Mouse (Mus musculus): ENCODE measurements around the gene Nf1. TPM values are rescaled to one million over a fixed set of nuclear protein-coding genes. Genes with fewer than 3 reads are reported as not detected.
"Not testable (repeated sequence)": the region's sequence is repeated elsewhere in the genome, so short reads cannot be mapped to it uniquely, and the experiment has no call there.

Nf1 gene
- polyA plus RNA-seq, 1 experiment from 2014 or later: 10.4 TPM

DNA sequence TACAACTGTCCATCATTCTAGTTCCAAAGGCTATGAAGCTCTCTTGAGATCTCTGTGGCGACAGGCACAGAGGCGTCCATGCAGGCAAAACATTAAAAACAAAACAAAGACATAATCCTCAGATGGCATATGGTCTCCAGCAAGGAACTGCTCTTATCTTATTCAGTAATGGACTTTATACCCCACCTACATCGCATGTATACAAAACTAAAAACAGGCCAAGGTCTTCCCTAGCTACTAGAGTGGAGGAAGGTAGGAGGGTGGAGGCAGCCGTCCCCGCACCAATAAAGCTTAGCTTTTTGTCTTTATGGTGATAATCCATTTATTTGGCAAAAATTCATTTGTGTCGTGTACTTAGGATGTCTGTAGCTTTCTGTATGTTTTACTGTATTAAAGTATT is 36.4 kb upstream of the Nf1 start:
- no peak for DNase-seq (ENCODE audit: low spot score, missing footprints)
- WGBS: 86% methylated on average over 6 of the region's 6 CpGs
- H3K27me3 ChIP-seq (ENCODE audit: control insufficient read depth, insufficient read depth, low read length): no peaks in the 10 kb centered on the region

DNA sequence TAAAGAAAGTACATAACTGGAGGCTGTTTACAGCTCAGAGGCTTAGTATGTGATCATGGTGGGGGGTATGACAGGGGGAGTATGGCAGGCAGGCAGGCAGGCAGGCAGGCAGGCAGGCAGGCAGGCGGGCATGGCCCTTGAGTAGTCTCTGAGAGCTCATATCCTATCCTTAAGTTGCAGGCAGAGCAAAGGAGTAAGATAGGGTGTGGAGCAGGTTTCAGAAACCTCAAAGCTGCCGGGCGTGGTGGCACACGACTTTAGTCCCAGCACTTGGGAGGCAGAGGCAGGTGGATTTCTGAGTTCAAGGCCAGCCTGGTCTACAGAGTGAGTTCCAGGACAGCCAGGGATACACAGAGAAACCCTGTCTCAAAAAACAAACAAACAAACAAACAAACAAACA is 35.2 kb upstream of the Nf1 start:
- H3K4me2 ChIP-seq; H3K9ac ChIP-seq (ENCODE audit: low read length); H3K9me3 ChIP-seq (ENCODE audit: control insufficient read depth, low read length); DNase-seq (ENCODE audit: low spot score, missing footprints); H3K4me3 ChIP-seq (ENCODE audit: low read depth, low read length); ATAC-seq (ENCODE audit: low FRiP score); H3K27me3 ChIP-seq (ENCODE audit: control insufficient read depth, insufficient read depth, low read length); H3K27ac ChIP-seq (ENCODE audit: low read depth, low read length); H3K36me3 ChIP-seq (ENCODE audit: control insufficient read depth, insufficient read depth, low read length): not testable (repeated sequence)
- H3K4me1 ChIP-seq (ENCODE audit: control insufficient read depth, insufficient read depth, low read length): peaks cover 16% of the 10 kb centered on the region
- 90% methylated on average over 4 of the region's 4 CpGs for WGBS

More for the DNA sequence above, 36.4 kb upstream of the Nf1 start:
- H3K27ac ChIP-seq (ENCODE audit: low read depth, low read length): no peak overlapping the region
- no peaks in the 10 kb centered on the region for H3K9me3 ChIP-seq (ENCODE audit: control insufficient read depth, low read length)
- no peak for ATAC-seq (ENCODE audit: low FRiP score)
- H3K4me1 ChIP-seq (ENCODE audit: control insufficient read depth, insufficient read depth, low read length): peaks cover 16% of the 10 kb centered on the region
- no peak overlapping the region for H3K4me3 ChIP-seq (ENCODE audit: low read depth, low read length)
- H3K4me2 ChIP-seq: no peak overlapping the region
- no peak overlapping the region for H3K9ac ChIP-seq (ENCODE audit: low read length)
- no peaks in the 10 kb centered on the region for H3K36me3 ChIP-seq (ENCODE audit: control insufficient read depth, insufficient read depth, low read length)

DNA sequence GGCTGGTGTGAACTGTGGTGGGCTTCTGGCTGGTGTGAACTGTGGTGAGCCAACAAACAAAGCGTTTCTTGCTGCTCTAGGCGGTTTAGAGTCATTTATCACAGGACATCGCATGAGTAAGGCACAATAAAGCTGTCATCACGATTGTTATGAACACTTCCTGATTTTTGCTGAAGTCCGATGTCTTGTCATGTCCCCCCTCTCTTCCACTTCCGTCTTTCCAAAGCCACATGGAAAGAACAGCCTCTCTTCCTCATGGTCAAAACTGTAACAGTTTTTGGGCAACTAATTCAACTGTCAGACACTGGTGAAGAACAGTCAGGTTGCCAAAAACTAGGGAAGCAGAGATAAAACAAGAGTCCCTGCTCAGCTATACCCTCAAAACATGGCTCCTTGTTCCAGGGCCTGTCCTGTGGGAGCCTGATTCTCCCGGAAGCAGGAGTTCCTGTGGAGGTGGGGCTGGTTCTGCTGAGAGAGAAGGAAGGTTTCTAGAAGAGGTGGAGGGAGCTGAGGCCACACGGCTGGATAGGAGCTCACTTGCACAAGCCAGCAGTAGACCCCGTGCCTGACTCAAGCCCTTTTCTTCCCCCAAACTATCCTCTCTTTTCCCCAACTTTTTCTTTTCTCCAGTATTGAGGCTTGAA is 33.7 kb upstream of the Nf1 start:
- H3K36me3 ChIP-seq (ENCODE audit: control insufficient read depth, insufficient read depth, low read length): no peaks in the 10 kb centered on the region
- 87% methylated on average over 9 of the region's 9 CpGs for WGBS
- DNase-seq (ENCODE audit: low spot score, missing footprints): no peak
- H3K9me3 ChIP-seq (ENCODE audit: control insufficient read depth, low read length): no peaks in the 10 kb centered on the region
- no peak overlapping the region for H3K9ac ChIP-seq (ENCODE audit: low read length)
- peaks cover 16% of the 10 kb centered on the region for H3K4me1 ChIP-seq (ENCODE audit: control insufficient read depth, insufficient read depth, low read length)
- ATAC-seq (ENCODE audit: low FRiP score): no peak
- H3K27me3 ChIP-seq (ENCODE audit: control insufficient read depth, insufficient read depth, low read length): no peaks in the 10 kb centered on the region
- no peak overlapping the region for H3K4me3 ChIP-seq (ENCODE audit: low read depth, low read length)
- H3K4me2 ChIP-seq: no peak overlapping the region
- H3K27ac ChIP-seq (ENCODE audit: low read depth, low read length): no peak overlapping the region

DNA sequence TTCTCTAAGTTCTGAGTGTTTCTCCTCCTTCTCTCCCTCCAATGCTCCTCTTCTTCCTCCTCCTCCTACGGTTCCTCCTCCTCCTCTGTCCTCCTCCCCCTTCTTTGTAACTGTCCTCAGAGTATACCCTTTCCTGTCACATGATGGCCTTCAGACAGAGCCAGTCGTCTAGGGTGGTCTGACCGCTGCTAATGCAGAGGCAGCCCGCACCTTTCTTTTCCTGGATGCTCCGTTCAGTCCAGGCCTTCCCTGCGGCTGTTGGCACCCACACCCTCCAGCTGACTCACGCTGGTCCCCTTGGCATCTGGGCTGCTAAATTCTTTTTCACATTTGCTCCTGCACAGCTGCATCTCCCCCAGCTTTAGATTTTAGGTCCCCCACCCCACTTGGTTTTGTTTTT is 33.0 kb upstream of the Nf1 start:
- 46% methylated on average over 7 of the region's 7 CpGs for WGBS
- DNase-seq (ENCODE audit: low spot score, missing footprints) (peak; percentile 90), ATAC-seq (ENCODE audit: low FRiP score) (0 out of 2 replicates have a peak, but pooled peaks have one; percentile 24)
- H3K36me3 ChIP-seq (ENCODE audit: control insufficient read depth, insufficient read depth, low read length): no peaks in the 10 kb centered on the region
- H3K4me2 ChIP-seq: peak overlapping the region; percentile 20; the same call in 1 of the 2 replicates
- H3K9me3 ChIP-seq (ENCODE audit: control insufficient read depth, low read length): no peaks in the 10 kb centered on the region
- H3K27ac ChIP-seq (ENCODE audit: low read depth, low read length): peak overlapping the region; percentile 35; the same call in 1 of the 2 replicates
- no peak overlapping the region for H3K4me3 ChIP-seq (ENCODE audit: low read depth, low read length)
- H3K9ac ChIP-seq (ENCODE audit: low read length): peak overlapping the region; percentile 49
- H3K27me3 ChIP-seq (ENCODE audit: control insufficient read depth, insufficient read depth, low read length): no peaks in the 10 kb centered on the region
- H3K4me1 ChIP-seq (ENCODE audit: control insufficient read depth, insufficient read depth, low read length): peaks cover 16% of the 10 kb centered on the region

DNA sequence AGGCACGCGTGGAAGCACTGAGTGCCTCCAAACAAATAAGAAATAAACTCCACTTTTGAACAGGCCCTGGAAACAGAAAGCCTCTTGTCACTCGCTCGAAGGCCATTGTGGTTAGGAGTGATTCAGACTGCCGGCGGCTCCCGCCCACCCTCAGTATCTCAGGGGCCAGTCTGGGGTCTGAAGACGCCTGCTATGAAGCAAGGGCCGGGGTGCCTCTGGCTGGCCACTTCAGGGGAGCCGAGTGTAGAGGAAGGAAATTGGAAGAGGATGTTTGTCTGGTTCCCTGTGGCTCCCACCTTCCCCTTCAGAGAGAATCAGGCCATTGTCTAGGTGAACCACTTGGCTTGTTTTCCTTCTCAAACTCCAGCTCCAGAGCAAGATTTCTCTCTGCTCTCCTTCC is 32.5 kb upstream of the Nf1 start:
- H3K36me3 ChIP-seq (ENCODE audit: control insufficient read depth, insufficient read depth, low read length): no peaks in the 10 kb centered on the region
- no peaks in the 10 kb centered on the region for H3K9me3 ChIP-seq (ENCODE audit: control insufficient read depth, low read length)
- H3K4me2 ChIP-seq: peak overlapping the region; percentile 20; the same call in 1 of the 2 replicates
- H3K4me1 ChIP-seq (ENCODE audit: control insufficient read depth, insufficient read depth, low read length): peaks cover 16% of the 10 kb centered on the region
- peak; percentile 96 for DNase-seq (ENCODE audit: low spot score, missing footprints)
- ATAC-seq (ENCODE audit: low FRiP score): 0 out of 2 replicates have a peak, but pooled peaks have one; percentile 44
- no peaks in the 10 kb centered on the region for H3K27me3 ChIP-seq (ENCODE audit: control insufficient read depth, insufficient read depth, low read length)
- 12% methylated on average over 10 of the region's 10 CpGs for WGBS
- H3K27ac ChIP-seq (ENCODE audit: low read depth, low read length): peak overlapping the region; percentile 35; the same call in 1 of the 2 replicates
- H3K4me3 ChIP-seq (ENCODE audit: low read depth, low read length): no peak overlapping the region
- peak overlapping the region; percentile 49 for H3K9ac ChIP-seq (ENCODE audit: low read length)

DNA sequence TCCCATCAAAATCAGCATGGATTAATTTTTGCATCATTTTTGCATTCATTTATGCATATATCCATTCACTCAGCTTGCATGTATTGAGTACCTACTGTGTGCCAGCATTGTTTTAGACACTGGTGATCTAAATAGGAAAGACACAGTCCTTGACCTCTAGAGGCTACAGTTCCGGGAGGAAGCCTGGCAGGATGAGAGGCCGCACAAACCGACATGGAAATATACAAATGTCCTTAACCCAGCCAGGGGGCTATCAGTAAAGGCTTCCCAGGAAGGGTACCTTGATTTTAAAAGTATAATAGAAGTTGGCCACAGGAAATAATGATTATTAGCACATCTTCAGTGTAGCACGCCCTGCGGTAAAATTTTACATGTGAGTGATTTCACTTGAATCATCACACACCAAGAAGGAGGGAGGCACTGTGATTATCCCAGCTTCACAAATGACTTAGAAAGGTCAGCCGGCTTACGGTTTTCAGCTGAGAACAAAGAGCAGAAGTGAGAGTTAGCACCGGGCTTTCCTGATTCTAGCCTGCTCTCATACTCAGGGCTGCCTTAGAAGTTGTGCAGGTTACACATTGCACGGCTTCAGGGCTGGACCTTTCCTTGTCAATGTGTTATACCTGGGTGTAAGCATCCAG is 31.8 kb upstream of the Nf1 start:
- peak; percentile 91 for DNase-seq (ENCODE audit: low spot score, missing footprints)
- WGBS: 31% methylated on average over 9 of the region's 9 CpGs
- Histone ChIP-seq H3K9ac (ENCODE audit: low read length) (peak overlapping the region; percentile 49; the same call in 1 of the 2 replicates), H3K27me3 (ENCODE audit: control insufficient read depth, insufficient read depth, low read length) (no peaks in the 10 kb centered on the region), H3K9me3 (ENCODE audit: control insufficient read depth, low read length) (no peaks in the 10 kb centered on the region), H3K4me2 (no peak overlapping the region), H3K27ac (ENCODE audit: low read depth, low read length) (peak overlapping the region; percentile 35; the same call in 1 of the 2 replicates), H3K4me3 (ENCODE audit: low read depth, low read length) (no peak overlapping the region), H3K4me1 (ENCODE audit: control insufficient read depth, insufficient read depth, low read length) (peaks cover 16% of the 10 kb centered on the region), H3K36me3 (ENCODE audit: control insufficient read depth, insufficient read depth, low read length) (no peaks in the 10 kb centered on the region)
- ATAC-seq (ENCODE audit: low FRiP score): no peak

DNA sequence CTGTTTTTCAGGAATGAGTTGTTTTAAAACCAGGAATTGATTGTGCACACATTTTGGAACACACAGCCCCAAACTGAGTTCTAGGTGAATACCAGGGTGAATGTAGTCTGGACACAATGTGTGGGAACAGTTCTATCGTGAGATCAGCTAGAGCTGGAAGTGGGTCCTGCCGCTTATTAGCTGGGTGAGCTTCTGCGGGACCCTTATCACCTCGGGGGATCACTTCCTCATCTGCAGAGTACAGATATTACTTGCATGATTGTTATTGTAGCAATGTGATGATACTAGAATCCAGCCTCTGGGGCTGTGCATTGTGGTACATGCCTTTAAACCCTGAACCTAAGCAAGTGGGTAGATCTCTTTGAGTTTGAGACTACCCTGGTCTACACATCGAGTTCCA is 29.0 kb upstream of the Nf1 start:
- Histone ChIP-seq H3K4me2 (no peak overlapping the region), H3K9me3 (ENCODE audit: control insufficient read depth, low read length) (no peaks in the 10 kb centered on the region), H3K27me3 (ENCODE audit: control insufficient read depth, insufficient read depth, low read length) (no peaks in the 10 kb centered on the region), H3K9ac (ENCODE audit: low read length) (no peak overlapping the region), H3K27ac (ENCODE audit: low read depth, low read length) (no peak overlapping the region), H3K36me3 (ENCODE audit: control insufficient read depth, insufficient read depth, low read length) (no peaks in the 10 kb centered on the region), H3K4me3 (ENCODE audit: low read depth, low read length) (no peak overlapping the region), H3K4me1 (ENCODE audit: control insufficient read depth, insufficient read depth, low read length) (peaks cover 16% of the 10 kb centered on the region)
- ATAC-seq (ENCODE audit: low FRiP score) (no peak), DNase-seq (ENCODE audit: low spot score, missing footprints) (no peak)
- WGBS: 84% methylated on average over 5 of the region's 5 CpGs

DNA sequence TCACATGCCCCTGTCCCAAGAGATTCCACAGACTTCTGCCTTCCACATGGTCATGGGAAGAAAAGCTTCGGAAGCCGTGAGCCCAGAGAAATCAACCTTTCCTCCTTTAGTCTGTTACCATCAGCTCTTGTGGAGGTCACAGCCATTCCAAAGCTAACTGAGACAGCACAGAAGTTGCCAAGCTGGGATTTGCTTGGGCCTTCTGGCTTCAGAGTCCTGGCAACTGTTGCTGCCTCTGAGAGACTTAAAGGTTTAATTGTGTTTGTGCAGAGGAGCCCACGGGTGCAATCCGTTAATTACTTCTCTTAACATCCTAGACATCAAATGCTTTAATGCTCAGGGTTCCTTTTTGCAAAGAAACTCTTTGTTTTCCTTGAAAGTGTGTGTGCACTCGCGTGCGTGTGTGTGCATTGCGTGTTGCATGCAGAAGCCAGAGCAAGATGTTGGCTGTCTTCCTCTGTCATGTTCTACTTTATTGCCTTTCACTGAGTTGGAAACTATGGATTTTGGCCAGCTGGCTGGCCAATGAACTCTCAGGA is 22.6 kb upstream of the Nf1 start:
- DNase-seq (ENCODE audit: low spot score, missing footprints): no peak
- WGBS: 82% methylated on average over 8 of the region's 8 CpGs
- H3K27ac ChIP-seq (ENCODE audit: low read depth, low read length): no peak overlapping the region
- no peak overlapping the region for H3K4me2 ChIP-seq
- no peaks in the 10 kb centered on the region for H3K9me3 ChIP-seq (ENCODE audit: control insufficient read depth, low read length)
- no peak for ATAC-seq (ENCODE audit: low FRiP score)
- H3K36me3 ChIP-seq (ENCODE audit: control insufficient read depth, insufficient read depth, low read length): no peaks in the 10 kb centered on the region
- H3K9ac ChIP-seq (ENCODE audit: low read length): no peak overlapping the region
- H3K4me3 ChIP-seq (ENCODE audit: low read depth, low read length): no peak overlapping the region
- no peaks in the 10 kb centered on the region for H3K4me1 ChIP-seq (ENCODE audit: control insufficient read depth, insufficient read depth, low read length)
- no peaks in the 10 kb centered on the region for H3K27me3 ChIP-seq (ENCODE audit: control insufficient read depth, insufficient read depth, low read length)

DNA sequence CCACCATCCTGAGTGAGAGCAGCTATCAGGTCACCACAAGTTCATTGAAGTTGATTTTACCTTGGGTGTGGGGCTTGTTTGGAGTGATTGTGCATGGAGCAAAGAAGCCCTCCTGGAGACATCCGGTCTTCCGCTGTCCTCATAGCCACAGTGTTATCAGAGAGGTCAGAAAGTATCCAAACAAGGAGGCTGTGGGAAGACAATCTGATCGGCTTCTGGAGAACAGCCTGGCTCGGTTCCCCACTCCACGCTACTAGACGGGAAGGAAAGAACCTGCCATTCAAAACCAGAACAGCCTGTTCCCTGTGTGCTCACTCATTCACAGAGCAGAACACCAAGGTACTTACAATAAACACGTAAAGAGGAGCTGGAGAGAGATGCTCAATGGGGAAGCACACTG is 19.7 kb upstream of the Nf1 start:
- H3K4me3 ChIP-seq (ENCODE audit: low read depth, low read length): no peak overlapping the region
- no peaks in the 10 kb centered on the region for H3K4me1 ChIP-seq (ENCODE audit: control insufficient read depth, insufficient read depth, low read length)
- DNase-seq (ENCODE audit: low spot score, missing footprints) (no peak), ATAC-seq (ENCODE audit: low FRiP score) (no peak)
- H3K36me3 ChIP-seq (ENCODE audit: control insufficient read depth, insufficient read depth, low read length): no peaks in the 10 kb centered on the region
- H3K27ac ChIP-seq (ENCODE audit: low read depth, low read length): no peak overlapping the region
- H3K9me3 ChIP-seq (ENCODE audit: control insufficient read depth, low read length): no peaks in the 10 kb centered on the region
- no peaks in the 10 kb centered on the region for H3K27me3 ChIP-seq (ENCODE audit: control insufficient read depth, insufficient read depth, low read length)
- no peak overlapping the region for H3K4me2 ChIP-seq
- H3K9ac ChIP-seq (ENCODE audit: low read length): no peak overlapping the region
- WGBS: 91% methylated on average over 7 of the region's 7 CpGs
